Mouse (Mus musculus): ENCODE results near the gene Stxbp3.

- no peak for TF ChIP-seq CTCF (IDR thresholded peaks at IDR 0.05; ENCODE audit: insufficient read depth, low read depth, low read length)
- no peak for TF ChIP-seq POLR2A (IDR thresholded peaks at IDR 0.05; ENCODE audit: insufficient read depth, low read depth, low read length)
Observed at GRCm38 (mm10) chr3:108791054-108791706, 49.1 kb downstream of the Stxbp3 start.

Data from olfactory bulb, adult 2 months (tissue).